Mouse (Mus musculus) embryonic facial prominence, embryonic 13.5 days (tissue): ENCODE measurements at regions not wholly inside any gene's neighbourhood (a gene's known extent, or its start where the extent isn't known, plus 50 kb on each side); places are given as distances from the start of the nearest gene placed in this dataset.

Experiments
- ATAC-seq: fragments of 200-750 bp; cut with Nextera tagmentation; 2 replicates; pipeline ENCODE4 v1.8.0; 2017; ENCODE audit warnings: low read depth; ENCODE audit not compliant: insufficient number of reproducible peaks, insufficient read depth, low FRiP score, low TSS enrichment
- H3K27ac ChIP-seq: fragments of 300-500 bp; sonication (generic); 2 replicates; pipeline ENCODE4 v1.5.1; 2015; ENCODE audit warnings: moderate library complexity, mild to moderate bottlenecking, inconsistent platforms
- H3K27me3 ChIP-seq: fragments of 300-500 bp; sonication (generic); 2 replicates; pipeline ENCODE4 v1.6.1; 2015; ENCODE audit warnings: mild to moderate bottlenecking, inconsistent platforms
- H3K36me3 ChIP-seq: fragments of 300-500 bp; sonication (generic); 2 replicates; pipeline ENCODE4 v1.6.1; 2015; ENCODE audit warnings: mild to moderate bottlenecking, inconsistent platforms
- H3K4me1 ChIP-seq: fragments of 300-500 bp; sonication (generic); 2 replicates; pipeline ENCODE4 v1.6.1; 2015; ENCODE audit warnings: inconsistent platforms
- H3K4me2 ChIP-seq: fragments of 300-500 bp; sonication (generic); 2 replicates; pipeline ENCODE4 v1.6.1; 2015; ENCODE audit warnings: moderate library complexity, mild to moderate bottlenecking, inconsistent platforms
- H3K4me3 ChIP-seq: fragments of 300-500 bp; sonication (generic); 2 replicates; pipeline ENCODE4 v1.5.1; 2015; ENCODE audit warnings: mild to moderate bottlenecking, inconsistent platforms
- H3K9ac ChIP-seq: fragments of 300-500 bp; sonication (generic); 2 replicates; pipeline ENCODE4 v1.6.1; 2015; ENCODE audit warnings: mild to moderate bottlenecking, inconsistent platforms
- H3K9me3 ChIP-seq: fragments of 300-500 bp; sonication (generic); 2 replicates; pipeline ENCODE4 v1.6.1; 2016; ENCODE audit warnings: inconsistent platforms
- WGBS: fragments of 180-500 bp; shearing (Covaris S2); methylation state at CpG from one replicate; pipeline ENCODE4 v1.1.7; 2015; ENCODE audit warnings: mixed read lengths; 5-methylcytosine and 5-hydroxymethylcytosine counted together

DNA sequence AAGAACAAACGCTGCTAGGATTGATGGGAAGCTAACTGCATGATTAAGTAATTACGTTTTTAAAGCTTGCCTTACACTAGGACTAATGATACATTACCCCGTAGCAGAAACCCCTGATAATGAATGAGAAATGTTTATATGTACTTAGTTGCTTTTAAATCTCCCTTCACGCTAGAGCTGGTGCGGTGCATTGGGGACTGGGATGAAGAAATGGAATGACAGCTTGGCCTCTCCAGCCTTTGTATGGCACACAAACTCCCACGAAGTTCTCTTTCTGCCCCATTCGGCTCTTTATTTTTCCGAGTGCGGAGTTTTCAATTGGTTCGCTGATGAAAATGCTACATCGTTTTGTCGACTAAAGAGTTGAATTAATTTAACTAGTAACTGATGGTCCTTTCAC, 659.8 kb downstream of the Tfap2b start:
- no peaks in the 10 kb centered on the region for H3K4me1 ChIP-seq
- no peak overlapping the region for H3K4me2 ChIP-seq
- 81% methylated on average over 12 of the region's 12 CpGs for WGBS
- no peak overlapping the region for H3K4me3 ChIP-seq
- H3K27me3 ChIP-seq, result no peaks in the 10 kb centered on the region
- H3K36me3 ChIP-seq, result no peaks in the 10 kb centered on the region
- H3K9me3 ChIP-seq, result no peaks in the 10 kb centered on the region
- H3K9ac ChIP-seq, result no peak overlapping the region
- H3K27ac ChIP-seq, result no peak overlapping the region
- no peak for ATAC-seq

DNA sequence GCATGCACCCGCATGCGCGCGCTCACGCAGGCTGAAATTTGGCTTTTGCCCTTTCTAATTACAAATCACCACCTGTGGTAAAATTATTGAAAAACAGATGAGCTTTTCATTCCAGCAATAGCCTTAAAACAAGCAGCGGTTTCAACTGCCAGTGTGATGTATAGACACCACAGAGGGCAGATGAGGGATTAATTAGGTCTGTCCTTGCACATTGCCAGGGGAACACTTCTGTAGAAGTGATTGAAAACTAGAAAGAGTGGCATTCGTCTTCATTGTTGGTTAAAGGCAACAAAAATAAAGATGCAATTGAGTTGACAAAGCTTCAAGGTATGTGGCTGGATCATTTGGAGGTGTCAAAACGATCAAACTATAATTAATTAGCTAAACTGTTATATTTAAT, 672.5 kb downstream of the Tfap2b start:
- 57% methylated on average over 8 of the region's 8 CpGs for WGBS
- no peak for ATAC-seq

DNA sequence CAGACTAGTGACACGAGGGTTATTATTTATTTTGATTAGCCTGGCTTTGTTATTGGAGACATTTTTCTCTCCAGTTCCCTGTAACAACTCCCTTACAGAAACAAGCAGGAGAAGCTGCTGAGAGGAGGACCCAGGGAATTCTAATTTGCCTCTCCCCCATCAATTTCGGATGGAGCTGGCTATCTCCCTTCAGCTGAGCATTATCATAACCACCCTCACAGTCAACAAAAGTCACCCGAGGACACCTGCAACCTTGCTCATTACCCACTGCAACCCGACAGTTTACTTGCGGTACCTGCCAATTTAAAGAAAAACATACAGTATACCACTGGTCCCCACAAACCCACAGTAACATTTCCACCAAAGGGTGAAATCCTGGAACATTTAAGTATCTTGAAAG, 690.7 kb downstream of the Tfap2b start:
- Histone ChIP-seq H3K27me3 (no peaks in the 10 kb centered on the region), H3K9ac (no peak overlapping the region), H3K4me3 (no peak overlapping the region), H3K4me2 (no peak overlapping the region), H3K9me3 (no peaks in the 10 kb centered on the region), H3K27ac (no peak overlapping the region), H3K36me3 (no peaks in the 10 kb centered on the region), H3K4me1 (0 out of 2 replicates have a peak, but pooled peaks cover 2% of the 10 kb centered on the region)
- 37% methylated on average over 5 of the region's 5 CpGs for WGBS
- ATAC-seq, result no peak

More for the DNA sequence above, 672.5 kb downstream of the Tfap2b start:
- no peaks in the 10 kb centered on the region for H3K27me3 ChIP-seq
- H3K4me3 ChIP-seq, result no peak overlapping the region
- no peaks in the 10 kb centered on the region for H3K4me1 ChIP-seq
- H3K4me2 ChIP-seq, result 0 out of 2 replicates have a peak overlapping the region, but pooled peaks have one; percentile 24
- no peaks in the 10 kb centered on the region for H3K36me3 ChIP-seq
- H3K9me3 ChIP-seq, result no peaks in the 10 kb centered on the region
- no peak overlapping the region for H3K27ac ChIP-seq
- H3K9ac ChIP-seq, result no peak overlapping the region

DNA sequence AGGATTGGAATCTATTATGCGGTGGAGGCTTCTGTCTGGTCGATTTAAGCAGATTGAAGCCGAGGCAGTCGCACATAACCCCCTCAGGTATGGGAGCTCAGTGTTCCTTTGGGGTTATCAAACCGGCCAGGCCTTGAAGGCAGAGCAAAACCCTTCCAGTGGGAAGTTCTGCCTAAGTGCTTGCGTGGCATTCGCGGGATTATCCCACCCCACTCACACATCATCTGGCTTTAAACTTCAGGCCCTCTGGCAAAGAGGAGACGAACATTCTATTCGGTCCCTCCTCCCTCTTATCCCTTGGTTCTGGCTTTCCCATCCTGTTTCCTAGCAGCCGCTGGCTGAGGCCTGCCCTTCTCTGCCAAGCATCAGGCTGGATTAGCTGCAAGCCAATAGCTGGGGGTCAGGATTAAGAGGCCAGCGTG, 691.2 kb downstream of the Tfap2b start:
- no peak for ATAC-seq
- Histone ChIP-seq H3K36me3 (no peaks in the 10 kb centered on the region), H3K9me3 (no peaks in the 10 kb centered on the region), H3K4me2 (no peak overlapping the region), H3K27me3 (no peaks in the 10 kb centered on the region), H3K4me3 (no peak overlapping the region), H3K9ac (no peak overlapping the region), H3K27ac (no peak overlapping the region), H3K4me1 (0 out of 2 replicates have a peak, but pooled peaks cover 2% of the 10 kb centered on the region)
- WGBS, result 22% methylated on average over 12 of the region's 12 CpGs

DNA sequence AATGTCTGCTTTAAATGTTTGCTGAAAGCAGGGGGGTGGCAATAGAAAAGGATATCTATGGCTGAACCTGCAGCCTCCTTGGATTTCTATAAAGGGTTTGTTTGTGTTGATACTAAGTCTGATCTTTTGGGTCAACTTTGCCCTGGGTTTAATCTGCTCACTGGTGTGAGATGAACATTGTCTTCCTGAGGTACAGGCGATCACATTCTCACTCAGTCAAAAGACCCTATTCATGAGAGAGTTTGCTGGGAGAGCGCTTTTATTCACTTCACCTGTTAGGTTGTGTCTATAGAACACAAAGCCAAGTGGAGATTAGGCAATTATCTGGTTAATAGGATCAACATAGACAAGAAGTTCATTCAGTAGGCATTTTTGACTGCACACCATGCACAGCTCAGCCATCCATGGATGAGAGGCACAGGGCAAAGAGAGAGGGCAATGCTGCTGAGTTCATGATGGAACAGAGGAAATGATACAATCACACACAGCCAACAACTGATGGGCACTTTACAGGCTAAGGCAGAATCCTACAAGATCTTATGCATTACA, 692.3 kb downstream of the Tfap2b start:
- WGBS, result 46% methylated on average over 2 of the region's 2 CpGs
- ATAC-seq, result no peak
- 0 out of 2 replicates have a peak, but pooled peaks cover 2% of the 10 kb centered on the region for H3K4me1 ChIP-seq
- H3K27me3 ChIP-seq, result no peaks in the 10 kb centered on the region
- H3K36me3 ChIP-seq, result no peaks in the 10 kb centered on the region
- no peaks in the 10 kb centered on the region for H3K9me3 ChIP-seq
- H3K27ac ChIP-seq, result no peak overlapping the region
- H3K4me3 ChIP-seq, result no peak overlapping the region
- H3K9ac ChIP-seq, result no peak overlapping the region
- H3K4me2 ChIP-seq, result no peak overlapping the region

DNA sequence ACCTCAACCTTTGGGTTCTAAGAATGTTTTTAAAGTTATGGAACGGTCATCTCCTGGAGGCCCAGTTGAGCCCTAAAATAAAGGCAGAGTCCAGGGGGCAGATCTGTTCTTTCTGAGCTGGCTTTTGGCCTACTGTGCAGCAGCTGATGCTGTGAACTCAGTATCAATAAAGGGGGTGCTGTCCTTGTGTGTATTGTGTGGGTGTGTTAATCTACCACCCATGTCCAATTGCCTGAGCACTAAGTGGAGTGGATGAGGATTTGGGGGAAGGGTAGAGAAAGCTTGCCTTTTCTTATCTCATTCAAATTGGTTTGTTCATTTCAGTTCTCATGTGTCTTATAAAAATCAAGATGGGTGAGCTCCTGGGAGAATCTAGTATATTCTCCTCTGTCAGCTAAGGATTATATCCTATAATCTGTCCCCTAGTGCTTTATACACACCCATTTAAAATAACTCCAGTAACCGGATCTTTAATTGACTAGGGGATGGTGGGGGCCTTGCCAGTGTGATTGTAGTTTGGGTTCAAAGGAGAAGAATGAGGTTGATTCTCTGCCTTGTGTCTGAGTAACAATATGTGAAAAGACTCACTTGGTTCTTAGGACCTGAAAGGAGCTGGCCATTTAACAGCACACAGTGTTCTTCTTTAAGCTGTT, 703.6 kb downstream of the Tfap2b start:
- no peak overlapping the region for H3K9ac ChIP-seq
- no peaks in the 10 kb centered on the region for H3K9me3 ChIP-seq
- H3K27ac ChIP-seq, result no peak overlapping the region
- H3K36me3 ChIP-seq, result no peaks in the 10 kb centered on the region
- no peaks in the 10 kb centered on the region for H3K27me3 ChIP-seq
- no peak overlapping the region for H3K4me2 ChIP-seq
- H3K4me1 ChIP-seq, result no peaks in the 10 kb centered on the region
- no peak overlapping the region for H3K4me3 ChIP-seq
- ATAC-seq, result no peak
- WGBS, result 82% methylated on average over 2 of the region's 2 CpGs

DNA sequence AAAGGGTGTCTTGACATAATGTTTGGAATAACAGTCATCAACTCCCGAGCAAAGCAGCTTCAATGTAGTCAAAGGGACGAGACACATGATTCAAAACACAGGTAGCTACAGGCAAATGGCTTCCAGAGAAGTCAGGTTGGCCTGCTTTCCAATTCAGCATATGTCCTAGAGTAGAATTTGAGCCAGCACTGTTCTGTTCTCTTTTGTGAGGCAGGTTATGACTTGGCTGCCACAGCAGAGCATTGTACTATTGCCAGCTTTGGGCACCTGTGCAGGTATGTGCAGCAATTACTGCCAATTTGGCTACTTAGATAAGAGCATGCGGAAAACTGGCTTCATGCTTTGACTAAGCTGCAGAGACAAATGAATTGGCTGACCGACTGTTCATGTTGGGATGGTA, 699.1 kb downstream of the Pkhd1 start:
- H3K4me1 ChIP-seq, result no peaks in the 10 kb centered on the region
- ATAC-seq, result no peak

DNA sequence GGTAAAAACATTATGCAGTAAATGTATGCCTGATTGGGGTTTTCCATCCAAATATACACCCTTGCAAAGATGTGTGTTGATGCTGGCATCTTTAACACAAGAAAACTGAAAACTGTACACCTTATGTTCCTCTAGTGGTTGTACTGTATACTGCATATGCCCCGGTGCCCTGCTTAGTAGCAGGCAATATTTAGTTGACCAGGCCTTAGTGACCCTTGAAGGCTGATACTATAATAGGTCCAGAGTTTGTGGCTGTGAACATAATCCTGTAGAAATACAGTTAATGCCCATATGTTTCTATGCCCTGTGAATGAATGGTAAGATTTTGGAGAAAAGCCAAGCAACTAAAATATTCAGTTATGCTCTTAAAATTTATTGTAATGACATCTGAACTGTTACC, 690.7 kb downstream of the Pkhd1 start:
- no peak overlapping the region for H3K27ac ChIP-seq
- H3K4me3 ChIP-seq, result no peak overlapping the region
- no peak for ATAC-seq
- 84% methylated on average over 1 of the region's 1 CpGs for WGBS
- no peaks in the 10 kb centered on the region for H3K9me3 ChIP-seq
- no peaks in the 10 kb centered on the region for H3K27me3 ChIP-seq
- H3K9ac ChIP-seq, result no peak overlapping the region
- H3K4me1 ChIP-seq, result no peaks in the 10 kb centered on the region
- no peak overlapping the region for H3K4me2 ChIP-seq
- H3K36me3 ChIP-seq, result no peaks in the 10 kb centered on the region

More for the DNA sequence above, 699.1 kb downstream of the Pkhd1 start:
- 81% methylated on average over 4 of the region's 4 CpGs for WGBS
- Histone ChIP-seq H3K27ac (no peak overlapping the region), H3K9me3 (no peaks in the 10 kb centered on the region), H3K27me3 (no peaks in the 10 kb centered on the region), H3K9ac (no peak overlapping the region), H3K36me3 (no peaks in the 10 kb centered on the region), H3K4me2 (no peak overlapping the region), H3K4me3 (no peak overlapping the region)

DNA sequence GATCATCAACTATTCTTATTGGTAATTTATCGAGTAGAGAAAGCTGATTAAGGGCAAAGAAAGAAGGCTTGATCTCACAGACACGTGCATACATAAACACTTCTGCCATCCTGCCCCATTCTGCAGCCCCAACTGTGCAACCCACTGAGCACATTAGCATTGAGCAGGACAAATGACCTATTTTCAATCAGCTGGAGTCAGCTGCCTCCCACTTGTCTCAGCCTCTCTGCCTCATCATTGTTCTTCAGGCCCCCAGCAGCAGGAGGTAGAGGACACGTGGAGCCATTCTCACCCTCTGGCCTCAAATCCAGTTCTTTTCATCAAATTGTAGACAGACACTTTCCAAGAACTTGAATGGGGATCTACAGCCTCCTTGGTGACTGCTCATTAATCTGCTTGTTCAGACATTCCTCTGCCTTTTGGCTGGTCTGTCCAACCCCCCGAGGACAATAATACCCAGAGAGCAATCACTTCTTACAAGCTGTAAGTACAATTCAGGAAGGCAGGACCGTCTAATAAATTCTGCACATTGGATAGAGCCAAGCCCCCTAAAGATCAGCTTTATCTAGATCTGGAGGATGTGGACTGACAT, 690.0 kb downstream of the Pkhd1 start:
- no peak for ATAC-seq

DNA sequence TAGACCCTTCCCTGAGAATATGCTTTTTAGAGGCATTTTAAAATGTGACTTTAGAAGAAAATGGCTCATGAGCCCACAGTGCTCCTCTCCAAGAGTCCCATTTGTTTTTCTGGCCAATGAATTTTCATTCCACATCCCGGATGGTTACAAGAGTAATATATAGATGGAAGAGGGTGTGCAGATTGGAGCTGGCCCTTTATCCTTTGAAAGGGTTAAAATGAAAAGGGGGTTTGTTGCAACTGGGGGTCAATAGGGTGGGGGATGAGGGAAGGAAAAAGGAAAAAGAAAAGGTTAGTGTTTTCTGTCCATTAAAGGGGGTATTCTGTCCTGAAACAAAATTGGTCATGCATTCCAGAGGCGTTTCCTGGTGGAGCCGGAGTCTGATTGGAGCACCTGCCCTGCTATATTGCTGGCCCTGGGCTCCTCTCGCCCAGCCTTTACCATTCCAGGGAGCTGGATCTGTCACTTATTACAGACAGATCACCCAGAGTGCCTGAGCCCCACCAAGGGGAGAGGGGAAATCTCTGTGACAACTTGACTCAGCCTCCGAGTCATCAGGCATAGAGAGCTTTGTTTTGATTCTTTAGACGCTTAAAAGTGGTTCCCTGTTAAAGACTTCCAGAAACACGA, 666.7 kb downstream of the Pkhd1 start:
- Histone ChIP-seq H3K27me3 (no peaks in the 10 kb centered on the region), H3K9me3 (no peaks in the 10 kb centered on the region), H3K4me2 (peak overlapping the region; percentile 48), H3K4me1 (peaks cover 9% of the 10 kb centered on the region; the same call in 1 of the 2 replicates), H3K27ac (no peak overlapping the region), H3K9ac (no peak overlapping the region), H3K36me3 (no peaks in the 10 kb centered on the region), H3K4me3 (peak overlapping the region; percentile 17)
- WGBS, result 7% methylated on average over 7 of the region's 7 CpGs
- ATAC-seq, result no peak

More for the DNA sequence above, 690.0 kb downstream of the Pkhd1 start:
- Histone ChIP-seq H3K4me2 (no peak overlapping the region), H3K9me3 (no peaks in the 10 kb centered on the region), H3K36me3 (no peaks in the 10 kb centered on the region), H3K9ac (no peak overlapping the region), H3K4me1 (no peaks in the 10 kb centered on the region), H3K27ac (no peak overlapping the region), H3K4me3 (no peak overlapping the region), H3K27me3 (no peaks in the 10 kb centered on the region)
- 33% methylated on average over 5 of the region's 5 CpGs for WGBS

DNA sequence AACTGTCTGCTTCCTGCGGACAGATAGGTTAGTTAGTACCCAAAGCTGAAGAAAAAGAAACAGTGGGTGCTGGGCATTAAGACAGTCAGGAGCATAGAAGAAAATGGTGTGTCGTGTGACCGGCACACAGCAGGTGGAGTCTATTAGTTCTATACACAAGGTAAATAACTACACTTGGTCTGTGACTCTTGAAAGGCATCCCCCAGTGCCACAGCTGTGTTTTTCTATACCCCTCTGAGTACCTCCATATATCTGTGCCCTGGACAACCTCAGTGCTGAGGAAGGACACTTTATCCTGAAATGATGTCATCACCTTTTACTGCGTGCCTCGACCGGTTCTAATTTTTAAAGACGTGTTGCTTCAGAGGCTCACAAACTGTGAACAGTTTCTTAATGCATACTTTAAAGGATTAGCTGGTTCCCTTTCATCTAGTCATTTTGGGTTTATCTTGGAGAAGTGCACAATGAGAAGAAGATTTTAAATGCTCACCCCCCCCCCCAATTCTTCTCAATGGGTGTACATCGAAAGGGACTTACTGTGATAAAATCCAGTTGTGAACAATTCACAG, 666.1 kb downstream of the Pkhd1 start:
- H3K27me3 ChIP-seq, result no peaks in the 10 kb centered on the region
- no peaks in the 10 kb centered on the region for H3K9me3 ChIP-seq
- H3K4me2 ChIP-seq, result peak overlapping the region; percentile 48
- 0 out of 2 replicates have a peak, but pooled peaks have one; percentile 43 for ATAC-seq
- WGBS, result 6% methylated on average over 8 of the region's 8 CpGs
- H3K4me1 ChIP-seq, result peaks cover 9% of the 10 kb centered on the region; the same call in 1 of the 2 replicates
- H3K36me3 ChIP-seq, result no peaks in the 10 kb centered on the region
- H3K4me3 ChIP-seq, result peak overlapping the region; percentile 17
- H3K9ac ChIP-seq, result no peak overlapping the region
- H3K27ac ChIP-seq, result no peak overlapping the region
